ENCODE assay signal across 26 mouse cellular contexts in the genomic region with DNA sequence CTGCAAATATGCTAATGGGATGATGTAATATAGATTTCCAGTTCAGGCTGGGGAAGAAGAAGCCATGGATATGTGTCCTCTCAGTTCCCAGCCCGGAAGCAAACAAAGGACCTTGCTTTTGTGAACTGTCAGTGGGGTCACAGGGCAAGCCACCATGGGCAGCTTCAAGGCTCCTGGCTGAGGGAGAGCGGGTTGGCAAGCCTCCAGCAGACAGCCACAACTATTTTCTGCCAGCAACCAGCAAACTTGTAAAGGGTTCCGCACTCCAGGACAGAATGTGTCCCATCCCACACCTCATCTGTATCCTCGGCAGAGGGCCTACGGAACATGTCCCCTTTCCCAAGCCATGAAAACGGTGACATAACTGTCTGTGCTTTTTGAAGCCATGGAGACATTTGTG. TPM values are rescaled to one million over a fixed set of nuclear protein-coding genes. Genes with fewer than 3 reads are reported as not detected.
DNase-seq lines count a peak whose midpoint lies in the region; ATAC-seq and TF ChIP-seq lines count a peak whose summit lies in the region.
"Had no signal": no experiment of that assay in that cellular context is flagged by ENCODE, and none has a peak within 500 bp of the region (broad histone marks: within the 10 kb centered on the region; RNA-seq: fewer than 3 reads in every experiment).

No protein-coding gene starts in this region.

- no peaks in the 10 kb centered on the region for H3K36me3 ChIP-seq in forebrain, embryonic 12.5 days (replicated peaks)
- H3K36me3 ChIP-seq in forebrain, embryonic 10.5 days (replicated peaks), result no peaks in the 10 kb centered on the region; the same call in 1 of the 2 replicates
- no peaks in the 10 kb centered on the region for H3K36me3 ChIP-seq in lung, embryonic 14.5 days (ENCODE audit: insufficient read depth)
- H3K36me3 ChIP-seq: embryonic facial prominence, embryonic 10.5 days; heart, embryonic 15.5 days; intestine, embryonic 15.5 days; limb, embryonic 15.5 days; liver, embryonic 15.5 days had no signal

- H3K4me2 ChIP-seq in forebrain, embryonic 12.5 days, result no peak overlapping the region
- H3K4me2 ChIP-seq in lung, embryonic 14.5 days, result no peak overlapping the region
- H3K4me2 ChIP-seq: forebrain, embryonic 13.5 days; heart, embryonic 15.5 days; intestine, embryonic 15.5 days; limb, embryonic 15.5 days; liver, embryonic 15.5 days had no signal

- no peak overlapping the region for H3K9ac ChIP-seq in forebrain, embryonic 12.5 days
- H3K9ac ChIP-seq in lung, embryonic 14.5 days, result no peak overlapping the region
- H3K9ac ChIP-seq: forebrain, embryonic 13.5 days; heart, embryonic 15.5 days; intestine, embryonic 15.5 days; limb, embryonic 15.5 days; liver, embryonic 15.5 days had no signal

- H3K27me3 ChIP-seq in forebrain, embryonic 12.5 days, result 0 out of 2 replicates have a peak, but pooled peaks cover 4% of the 10 kb centered on the region
- H3K27me3 ChIP-seq in forebrain, embryonic 10.5 days (ENCODE audit: poor library complexity, severe bottlenecking), result 0 out of 2 replicates have a peak, but pooled peaks cover 9% of the 10 kb centered on the region
- no peaks in the 10 kb centered on the region for H3K27me3 ChIP-seq in lung, embryonic 14.5 days (ENCODE audit: insufficient read depth, low read length)
- H3K27me3 ChIP-seq: forebrain, embryonic 13.5 days; intestine, embryonic 15.5 days; limb, embryonic 15.5 days; liver, embryonic 15.5 days had no signal

- ATAC-seq in forebrain, embryonic 12.5 days (ENCODE audit: low FRiP score), result no peak
- ATAC-seq in lung, embryonic 14.5 days (ENCODE audit: insufficient read depth), result no peak
- ATAC-seq: forebrain, embryonic 13.5 days; intestine, embryonic 15.5 days; midbrain, embryonic 16.5 days had no signal

- intact Hi-C loops in heart, postnatal 36 days (cut with DNase I), result no loop called here

- no peak for TF ChIP-seq CTCF in lung, embryonic 14.5 days (IDR thresholded peaks at IDR 0.05; ENCODE audit: low read depth)

- 66% methylated on average over 6 of the region's 6 CpGs for WGBS in forebrain, embryonic 12.5 days
- WGBS in forebrain, embryonic 10.5 days, result 82% methylated on average over 6 of the region's 6 CpGs
- WGBS in lung, embryonic 14.5 days, result 57% methylated on average over 6 of the region's 6 CpGs

- H3K4me1 ChIP-seq in forebrain, embryonic 12.5 days, result peaks cover 71% of the 10 kb centered on the region
- H3K4me1 ChIP-seq in forebrain, embryonic 10.5 days, result peaks cover 82% of the 10 kb centered on the region
- H3K4me1 ChIP-seq in lung, embryonic 14.5 days (ENCODE audit: insufficient read depth), result no peaks in the 10 kb centered on the region
- H3K4me1 ChIP-seq: heart, embryonic 15.5 days; intestine, embryonic 15.5 days; liver, embryonic 15.5 days had no signal

- no peaks in the 10 kb centered on the region for H3K9me3 ChIP-seq in forebrain, embryonic 12.5 days
- H3K9me3 ChIP-seq in forebrain, embryonic 10.5 days, result no peaks in the 10 kb centered on the region
- no peaks in the 10 kb centered on the region for H3K9me3 ChIP-seq in lung, embryonic 14.5 days (ENCODE audit: low read depth, low read length)
- H3K9me3 ChIP-seq: embryonic facial prominence, embryonic 10.5 days; forebrain, embryonic 13.5 days; heart, embryonic 15.5 days; intestine, embryonic 15.5 days; limb, embryonic 15.5 days; liver, embryonic 15.5 days had no signal

- no peak for DNase-seq in forebrain, embryonic 10.5 days (ENCODE audit: extremely low spot score, low spot score)
- DNase-seq in lung, embryonic 14.5 days, result peak; percentile 17
- DNase-seq in lung, adult 18-20 months, result no peak
- DNase-seq in adrenal gland, postnatal 10 days, result peak; percentile 54
- DNase-seq in kidney, postnatal 14 days, result peak; percentile 69
- DNase-seq in lung, postnatal 10 days, result no peak
- DNase-seq in heart, postnatal 36 days, result no peak
- DNase-seq: cerebellum, adult 8-10 months; gastrocnemius, postnatal 10 days; heart, adult 2 months; right cerebral cortex, adult 18-20 months had no signal

- H3K27ac ChIP-seq in forebrain, embryonic 12.5 days, result 0 out of 2 replicates have a peak overlapping the region, but pooled peaks have one; percentile 13
- H3K27ac ChIP-seq in forebrain, embryonic 10.5 days, result no peak overlapping the region
- H3K27ac ChIP-seq in lung, embryonic 14.5 days (ENCODE audit: low read depth), result no peak overlapping the region
- H3K27ac ChIP-seq: embryonic facial prominence, embryonic 10.5 days; forebrain, embryonic 13.5 days; heart, adult 2 months; heart, embryonic 15.5 days; intestine, embryonic 15.5 days; layer of hippocampus, adult 2 months; limb, embryonic 15.5 days; liver, embryonic 15.5 days; stomach, postnatal 0 days had no signal

- no peak overlapping the region for H3K4me3 ChIP-seq in forebrain, embryonic 12.5 days (replicated peaks)
- no peak overlapping the region for H3K4me3 ChIP-seq in forebrain, embryonic 10.5 days
- no peak overlapping the region for H3K4me3 ChIP-seq in lung, embryonic 14.5 days (ENCODE audit: low read depth, low read length)
- H3K4me3 ChIP-seq: embryonic facial prominence, embryonic 10.5 days; forebrain, embryonic 13.5 days; heart, adult 2 months; heart, embryonic 15.5 days; intestine, embryonic 15.5 days; layer of hippocampus, adult 2 months; limb, embryonic 15.5 days; liver, embryonic 15.5 days had no signal

RNA-seq across cellular contexts. Expression of a gene that starts 22.4 kb away (rescaled TPM):
- 21.0 and 22.8 TPM in 2 replicates for polyA plus RNA-seq in forebrain, embryonic 12.5 days (2016; fragmentation: Nextera tagmentation; extraction: Ambion mirVana)
- polyA plus RNA-seq in forebrain, embryonic 10.5 days (2016; fragmentation: Nextera tagmentation; extraction: Ambion mirVana), result 6.3 and 7.0 TPM in 2 replicates
- 2.2 and 2.3 TPM in 2 replicates for polyA plus RNA-seq in lung, embryonic 14.5 days (2014; fragmentation: Nextera tagmentation; extraction: Ambion mirVana)
- total RNA-seq in adrenal gland, postnatal 10 days (2021), result 1 to 10 TPM; 4.5 TPM
- total RNA-seq in heart, postnatal 36 days (2021), result under 1 TPM in 1 of 2 experiments, not detected in 1; 0.08 TPM
- total RNA-seq: CH12.LX; heart, adult 2 months; hematopoietic stem cell, adult 5-6 weeks; megakaryocyte-erythroid progenitor cell, adult 5-6 weeks; MEL had no signal

RNA-seq across cellular contexts. Expression of a gene that starts 55.7 kb away (rescaled TPM):
- 0.26 TPM in 1 of 2 replicates, not detected in the other for polyA plus RNA-seq in forebrain, embryonic 12.5 days (2016; fragmentation: Nextera tagmentation; extraction: Ambion mirVana)
- polyA plus RNA-seq in forebrain, embryonic 10.5 days (2016; fragmentation: Nextera tagmentation; extraction: Ambion mirVana), result 0.16 TPM in 1 of 2 replicates, not detected in the other
- 0.15 and 0.20 TPM in 2 replicates for polyA plus RNA-seq in lung, embryonic 14.5 days (2014; fragmentation: Nextera tagmentation; extraction: Ambion mirVana)
- 10 to 100 TPM in 1 of 2 experiments, 1 to 10 TPM in 1; 5.6 to 13.3 TPM for total RNA-seq in adrenal gland, postnatal 10 days (2021)
- not detected for total RNA-seq in heart, postnatal 36 days (2021)
- total RNA-seq: CH12.LX; heart, adult 2 months; hematopoietic stem cell, adult 5-6 weeks; layer of hippocampus, adult 2 months; left cerebral cortex, postnatal 25 days; megakaryocyte-erythroid progenitor cell, adult 5-6 weeks; MEL had no signal
- polyA plus RNA-seq: embryonic facial prominence, embryonic 10.5 days; forebrain, embryonic 13.5 days had no signal

Comparison
In these comparisons a context has a peak if more than half of its experiments do, and no peak if none do; other contexts are left out.
1. DNase-seq: peak in lung, embryonic 14.5 days (single experiment), adrenal gland, postnatal 10 days (single experiment) and kidney, postnatal 14 days (single experiment); none in forebrain, embryonic 10.5 days (single experiment), lung, adult 18-20 months (0 of 2), lung, postnatal 10 days (single experiment) and heart, postnatal 36 days (0 of 2).